ENCODE assay signal across 25 mouse cellular contexts in the genomic region with DNA sequence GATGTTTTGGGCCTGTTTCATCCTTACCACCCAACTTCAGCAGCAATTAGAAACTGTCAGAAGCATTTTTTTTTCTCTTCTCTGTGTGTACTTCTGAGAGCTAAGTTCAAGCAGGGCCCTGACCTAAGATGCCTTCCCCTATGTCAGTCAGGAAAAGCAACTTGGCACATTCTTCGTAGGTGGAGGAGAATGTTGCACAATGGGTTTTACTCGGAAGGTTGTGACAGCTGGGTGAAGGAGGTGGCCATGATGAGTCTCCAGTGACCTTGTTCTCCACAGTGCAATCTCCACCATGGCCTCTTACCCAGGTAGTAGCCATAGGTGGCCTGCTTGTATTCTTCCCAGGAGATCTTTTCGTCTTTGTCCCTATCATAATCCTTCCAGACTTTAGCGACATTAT.
"Had no signal": no experiment of that assay in that cellular context is flagged by ENCODE, and none has a peak within 500 bp of the region (broad histone marks: within the 10 kb centered on the region; RNA-seq: fewer than 3 reads in every experiment).

No protein-coding gene starts in this region.

- H3K4me3 ChIP-seq: heart, embryonic 10.5 days; heart, embryonic 12.5 days; hindbrain, embryonic 13.5 days; intestine, embryonic 15.5 days; layer of hippocampus, adult 2 months; left cerebral cortex, adult 2 months; limb, embryonic 10.5 days; limb, embryonic 12.5 days; liver, embryonic 13.5 days; liver, embryonic 15.5 days had no signal

- H3K27me3 ChIP-seq: heart, embryonic 12.5 days; intestine, embryonic 15.5 days; limb, embryonic 12.5 days; liver, embryonic 13.5 days; liver, embryonic 15.5 days had no signal

- H3K27ac ChIP-seq: heart, embryonic 10.5 days; hindbrain, embryonic 13.5 days; intestine, embryonic 15.5 days; layer of hippocampus, adult 2 months; left cerebral cortex, adult 2 months; limb, embryonic 10.5 days; limb, embryonic 12.5 days; liver, embryonic 13.5 days; liver, embryonic 15.5 days had no signal

- H3K36me3 ChIP-seq: hindbrain, embryonic 13.5 days had no signal

- H3K9ac ChIP-seq: heart, embryonic 12.5 days; hindbrain, embryonic 13.5 days; intestine, embryonic 15.5 days; limb, embryonic 12.5 days; liver, embryonic 13.5 days; liver, embryonic 15.5 days; liver, postnatal 0 days had no signal

- H3K9me3 ChIP-seq: heart, embryonic 10.5 days; heart, embryonic 12.5 days; hindbrain, embryonic 13.5 days; intestine, embryonic 15.5 days; limb, embryonic 10.5 days; limb, embryonic 12.5 days; liver, embryonic 13.5 days; liver, embryonic 15.5 days had no signal

- DNase-seq: gastrocnemius, postnatal 14 days; gastrocnemius, postnatal 36 days; heart, adult 18-20 months; heart, postnatal 10 days; kidney, adult 18-20 months; kidney, adult 8-10 months; kidney, postnatal 10 days; kidney, postnatal 25 days; kidney, postnatal 4 days; liver; liver, embryonic 13.5 days; liver, postnatal 0 days had no signal

- H3K4me2 ChIP-seq: heart, embryonic 12.5 days; hindbrain, embryonic 13.5 days; intestine, embryonic 15.5 days; limb, embryonic 12.5 days; liver, embryonic 11.5 days; liver, embryonic 13.5 days; liver, embryonic 15.5 days had no signal

- ATAC-seq: hindbrain, embryonic 16.5 days; inflammation-experienced regulatory T-cells, adult 6 months; intestine, embryonic 15.5 days; intestine, postnatal 0 days; liver, postnatal 0 days had no signal
